Mouse (Mus musculus) kidney, adult 2 months (tissue): ENCODE measurements around the gene Uchl4.

Source experiments
- CTCF ChIP-seq: fragments of 200-500 bp; conservative IDR thresholded peaks from 2 replicates; pipeline ENCODE4 v1.5.1; 2011; ENCODE audit warnings: low read depth, mild to moderate bottlenecking, control low read depth, low read length, moderate library complexity, mixed read lengths; ENCODE audit not compliant: insufficient read depth, insufficient read length
- POLR2A ChIP-seq: fragments of 200-500 bp; IDR thresholded peaks from one replicate; pipeline ENCODE4 v1.6.1; 2011; ENCODE audit warnings: low read depth, low read length, control low read depth

GRCm38 (mm10) chr9:64249371-64249770, 14.4 kb downstream of the Uchl4 start:
- TF ChIP-seq POLR2A = no peak
- TF ChIP-seq CTCF = no peak
